Mouse (Mus musculus) stomach, embryonic 14.5 days (tissue): ENCODE results near the gene Tmub2. TPM values are rescaled to one million over a fixed set of nuclear protein-coding genes. Genes with fewer than 3 reads are reported as not detected.
"Not testable (repeated sequence)": the region's sequence is repeated elsewhere in the genome, so short reads cannot be mapped to it uniquely, and the experiment has no call there.

Source experiments
- ATAC-seq: fragments of 200-750 bp; cut with Nextera tagmentation; 2 replicates; pipeline ENCODE4 v1.8.0; 2017; ENCODE audit warnings: low read depth, moderate TSS enrichment; ENCODE audit not compliant: insufficient number of reproducible peaks, insufficient read depth, low FRiP score
- H3K27ac ChIP-seq: fragments of 300-500 bp; sonication (generic); 2 replicates; pipeline ENCODE4 v1.5.1; 2014; ENCODE audit warnings: mild to moderate bottlenecking, low read length, moderate library complexity, mixed read lengths
- H3K27me3 ChIP-seq: fragments of 300-500 bp; sonication (generic); 2 replicates; pipeline ENCODE4 v1.6.1; 2014; ENCODE audit warnings: low read length, control low read depth, mixed read lengths; ENCODE audit not compliant: control insufficient read depth, insufficient read depth
- H3K36me3 ChIP-seq: fragments of 300-500 bp; sonication (generic); 2 replicates; pipeline ENCODE4 v1.6.1; 2014; ENCODE audit warnings: mild to moderate bottlenecking, control low read depth, low read length, moderate library complexity, mixed read lengths; ENCODE audit not compliant: control insufficient read depth, insufficient read depth
- H3K4me1 ChIP-seq: fragments of 300-500 bp; sonication (generic); 2 replicates; pipeline ENCODE4 v1.6.1; 2014; ENCODE audit warnings: low read length, control low read depth, mixed read lengths; ENCODE audit not compliant: control insufficient read depth, insufficient read depth
- H3K4me2 ChIP-seq: fragments of 300-500 bp; sonication (generic); replicated peaks from 2 replicates; pipeline ENCODE4 v1.6.1; 2014; ENCODE audit warnings: low read depth, low read length, control low read depth
- H3K4me3 ChIP-seq: fragments of 300-500 bp; sonication (generic); 2 replicates; pipeline ENCODE4 v1.5.1; 2014; ENCODE audit warnings: low read depth, low read length, control low read depth
- H3K9ac ChIP-seq: fragments of 300-500 bp; sonication (generic); replicated peaks from 2 replicates; pipeline ENCODE4 v1.6.1; 2014; ENCODE audit warnings: low read depth, mild to moderate bottlenecking, control low read depth, low read length, moderate library complexity, mixed read lengths
- H3K9me3 ChIP-seq: fragments of 300-500 bp; sonication (generic); 2 replicates; pipeline ENCODE4 v1.6.1; 2016; ENCODE audit warnings: low read depth, low read length, control low read depth; ENCODE audit not compliant: control insufficient read depth
- WGBS: fragments of 180-500 bp; shearing (Covaris S2); extraction: QIAGEN DNeasy Blood & Tissue Kit; methylation state at CpG from one replicate; pipeline ENCODE4 v1.1.7; 2014; 5-methylcytosine and 5-hydroxymethylcytosine counted together
- polyA plus RNA-seq: library from polyadenylated mRNA; unstranded; fragments of >200 nt; fragmentation: Nextera tagmentation; extraction: Ambion mirVana; gene quantifications from 2 replicates; pipeline ENCODE4 v1.2.1, GENCODE M21; 2014

The Tmub2 gene
- polyA plus RNA-seq, 1 experiment from 2014 or later, result 53.0 TPM

DNA sequence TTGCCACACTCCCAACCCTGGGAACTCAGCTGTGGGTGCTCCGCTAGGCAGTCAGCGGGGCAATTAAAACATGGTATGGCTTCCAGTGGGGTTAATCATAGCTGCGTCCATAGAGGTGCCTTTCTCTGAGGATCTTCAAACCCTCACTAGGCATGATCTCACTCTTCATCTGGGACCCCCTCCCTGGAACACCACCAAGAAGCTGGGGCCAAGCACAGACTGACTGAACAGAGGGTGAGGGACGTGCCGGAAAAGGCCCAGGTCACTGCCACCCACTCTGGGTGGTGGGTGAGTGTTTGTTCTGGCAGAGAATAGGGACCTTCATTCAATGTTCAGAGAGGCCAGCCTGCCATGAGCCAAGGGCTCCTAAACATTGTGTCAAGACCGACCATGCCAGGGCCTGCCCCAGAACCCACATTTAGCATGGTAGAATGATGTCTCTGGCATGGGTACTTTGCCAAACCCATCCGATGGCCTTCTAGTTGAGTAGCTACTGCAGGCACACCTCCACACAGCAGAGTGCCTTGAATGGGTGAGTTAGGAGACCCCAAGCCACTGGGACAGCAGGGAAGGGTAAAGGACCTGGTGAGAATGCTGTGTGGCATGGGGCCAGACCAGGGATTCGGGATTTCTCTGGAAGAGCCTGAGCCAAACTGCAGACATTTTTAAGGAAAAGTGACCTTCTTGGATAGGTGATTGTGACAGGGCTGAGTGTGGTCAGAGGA, 17.9 kb upstream of the Tmub2 start:
- Histone ChIP-seq H3K9ac (no peak overlapping the region), H3K27me3 (no peaks in the 10 kb centered on the region), H3K27ac (no peak overlapping the region), H3K4me1 (no peaks in the 10 kb centered on the region; the same call in 1 of the 2 replicates), H3K4me2 (no peak overlapping the region), H3K36me3 (peaks cover 6% of the 10 kb centered on the region; the same call in 1 of the 2 replicates), H3K4me3 (no peak overlapping the region), H3K9me3 (no peaks in the 10 kb centered on the region)
- ATAC-seq, result no peak
- 89% methylated on average over 8 of the region's 8 CpGs for WGBS

DNA sequence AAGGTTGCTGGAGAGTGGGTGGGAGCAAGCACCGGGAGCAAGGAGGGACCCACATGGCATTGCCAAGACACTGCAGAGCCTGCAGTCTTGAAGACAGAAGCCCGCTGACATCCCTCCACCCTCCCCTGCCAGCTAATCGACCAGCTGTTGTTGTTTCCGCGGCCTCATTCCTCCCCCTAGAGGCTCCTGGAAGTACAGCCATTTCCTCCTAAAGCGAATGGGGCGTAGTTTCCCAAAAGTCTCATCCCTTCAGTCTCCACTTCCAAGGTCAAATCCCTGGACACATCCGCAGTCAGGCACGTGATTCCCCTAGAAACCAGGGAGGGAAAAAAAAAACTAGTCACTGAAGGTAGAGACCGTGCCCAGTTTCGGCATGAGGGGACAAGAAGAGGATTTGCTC, 17.3 kb upstream of the Tmub2 start:
- Histone ChIP-seq H3K4me1 (no peaks in the 10 kb centered on the region; the same call in 1 of the 2 replicates), H3K27me3 (no peaks in the 10 kb centered on the region), H3K9me3 (no peaks in the 10 kb centered on the region), H3K4me2 (no peak overlapping the region), H3K4me3 (no peak overlapping the region), H3K27ac (no peak overlapping the region), H3K36me3 (peaks cover 2% of the 10 kb centered on the region; the same call in 1 of the 2 replicates), H3K9ac (no peak overlapping the region)
- WGBS, result 6% methylated on average over 11 of the region's 11 CpGs
- peak; percentile 60; the same call in 1 of the 2 replicates for ATAC-seq

DNA sequence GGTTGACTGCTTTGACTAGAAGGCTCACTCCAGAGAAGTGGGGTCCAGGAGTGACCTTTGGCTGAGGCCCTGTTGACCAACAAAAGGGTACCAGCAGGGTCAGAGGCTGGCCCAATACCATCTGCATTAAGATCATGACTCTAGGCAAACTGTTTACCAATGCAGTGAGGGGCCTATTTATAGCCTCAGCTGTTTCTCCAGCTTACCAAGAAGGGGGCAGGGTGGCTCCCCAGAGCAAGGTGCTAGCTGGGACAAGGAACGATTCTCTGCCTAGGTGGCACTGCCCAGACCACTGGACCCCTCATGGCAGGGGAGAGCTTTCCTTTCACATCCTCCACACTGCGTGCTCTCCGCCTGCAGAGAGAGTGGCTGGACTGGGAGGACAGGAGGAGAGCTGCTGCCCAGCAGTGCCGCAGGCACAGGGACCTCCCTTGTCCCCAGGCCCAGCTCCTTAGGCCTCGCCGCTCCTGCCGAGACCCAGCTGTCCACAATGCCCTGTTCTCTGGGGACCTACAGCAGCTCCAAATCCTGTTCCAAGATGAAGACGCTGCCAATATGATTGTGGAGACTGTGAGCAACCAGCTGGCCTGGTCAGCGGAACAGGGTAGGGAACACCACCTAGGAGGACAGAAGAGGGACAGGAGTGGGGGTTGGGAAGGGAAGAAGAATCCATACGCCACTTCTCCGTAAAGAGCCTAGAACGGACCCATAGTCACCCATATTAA, 16.0 kb upstream of the Tmub2 start, which contains the start of gene Asb16:
Gene Asb16 (plus strand): TSS at position 224 of the 725 bp plus-strand sequence.
- no peak within 1 kb of the TSS for H3K4me3 ChIP-seq
- H3K27me3 ChIP-seq, result no peaks in the 10 kb centered on the region
- H3K36me3 ChIP-seq, result no peaks in the 10 kb centered on the region
- H3K4me1 ChIP-seq, result no peaks in the 10 kb centered on the region; the same call in 1 of the 2 replicates
- ATAC-seq, result no peak
- no peaks in the 10 kb centered on the region for H3K9me3 ChIP-seq
- 81% methylated on average over 12 of the region's 12 CpGs for WGBS
- H3K9ac ChIP-seq, result no peak within 1 kb of the TSS
- H3K27ac ChIP-seq, result no peak within 1 kb of the TSS
- no peak within 1 kb of the TSS for H3K4me2 ChIP-seq

DNA sequence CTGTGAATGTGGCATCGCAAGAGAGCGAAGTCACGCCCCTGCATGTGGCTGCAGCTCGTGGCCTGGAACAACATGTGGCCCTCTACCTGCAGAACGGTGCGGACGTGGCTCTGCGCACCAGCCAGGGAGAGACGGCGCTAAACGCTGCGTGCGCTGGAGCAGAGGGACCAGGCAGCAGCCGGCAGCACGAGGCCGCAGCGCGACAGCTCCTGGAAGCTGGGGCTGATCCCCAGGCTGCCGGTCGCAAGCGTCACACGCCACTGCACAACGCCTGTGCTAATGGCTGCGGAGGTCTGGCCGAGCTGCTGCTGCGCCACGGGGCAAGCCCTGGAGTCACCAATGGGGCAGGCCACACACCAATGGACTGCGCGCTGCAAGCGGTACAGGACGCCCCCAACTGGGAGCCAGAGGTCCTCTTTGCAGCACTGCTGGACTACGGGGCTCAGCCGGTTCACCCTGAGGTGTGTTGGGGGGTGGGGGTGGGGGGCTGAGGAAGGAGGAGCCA, 8.3 kb upstream of the Tmub2 start:
- no peaks in the 10 kb centered on the region for H3K27me3 ChIP-seq
- H3K4me2 ChIP-seq, result peak overlapping the region; percentile 76
- H3K9ac ChIP-seq, result peak overlapping the region; percentile 45
- H3K27ac ChIP-seq, result no peak overlapping the region
- H3K36me3 ChIP-seq, result no peaks in the 10 kb centered on the region
- H3K4me1 ChIP-seq, result no peaks in the 10 kb centered on the region
- H3K4me3 ChIP-seq, result peak overlapping the region; percentile 32
- H3K9me3 ChIP-seq, result no peaks in the 10 kb centered on the region
- 1% methylated on average over 33 of the region's 33 CpGs for WGBS
- peak; percentile 77 for ATAC-seq

DNA sequence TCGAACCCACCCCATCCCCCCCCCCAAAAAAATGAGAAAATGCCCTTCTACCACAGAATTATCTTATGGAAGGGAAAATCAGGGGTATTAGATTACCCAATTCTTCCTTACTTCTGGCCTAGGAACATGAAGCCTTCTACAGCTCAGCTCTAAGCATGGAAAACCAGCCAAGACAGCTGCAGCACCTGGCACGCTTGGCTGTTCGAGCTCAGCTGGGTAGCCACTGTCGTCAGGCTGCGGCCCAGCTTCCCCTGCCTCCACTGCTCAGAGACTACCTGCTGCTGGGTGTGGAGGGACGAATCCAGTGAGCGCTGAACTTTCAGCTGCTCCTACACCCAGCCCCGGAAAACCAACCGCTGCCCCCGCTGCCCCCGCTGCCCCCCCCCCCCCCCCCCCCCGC, 7.0 kb upstream of the Tmub2 start:
- Histone ChIP-seq H3K4me3 (no peak overlapping the region), H3K4me1 (no peaks in the 10 kb centered on the region), H3K27ac (no peak overlapping the region), H3K36me3 (no peaks in the 10 kb centered on the region), H3K9me3 (no peaks in the 10 kb centered on the region), H3K27me3 (no peaks in the 10 kb centered on the region), H3K4me2 (no peak overlapping the region), H3K9ac (no peak overlapping the region)
- no peak for ATAC-seq
- WGBS, result 65% methylated on average over 9 of the region's 12 CpGs

DNA sequence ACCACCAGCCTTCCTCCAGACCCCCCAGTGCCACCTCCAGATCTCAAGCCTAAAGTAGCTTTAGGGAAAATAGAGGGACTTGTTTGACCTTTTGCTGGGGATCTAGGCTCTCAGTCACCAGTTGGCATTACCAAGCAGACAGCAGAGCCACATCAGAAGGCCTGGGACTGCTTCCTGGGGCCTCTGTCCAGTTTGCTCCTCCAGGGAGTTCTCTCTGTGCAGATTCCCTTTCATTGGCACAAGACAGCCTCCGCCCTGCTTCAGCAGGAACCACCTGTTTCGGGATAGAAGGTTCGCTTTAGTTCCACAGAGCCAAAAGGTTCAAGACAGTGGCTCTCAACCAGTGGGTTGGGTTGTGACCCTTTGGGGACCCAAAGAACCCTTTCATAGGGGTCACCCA, 5.1 kb upstream of the Tmub2 start:
- Histone ChIP-seq H3K27ac (no peak overlapping the region), H3K9ac (no peak overlapping the region), H3K36me3 (no peaks in the 10 kb centered on the region), H3K4me3 (no peak overlapping the region), H3K9me3 (no peaks in the 10 kb centered on the region), H3K27me3 (no peaks in the 10 kb centered on the region), H3K4me1 (no peaks in the 10 kb centered on the region), H3K4me2 (no peak overlapping the region)
- no peak for ATAC-seq
- WGBS, result 92% methylated on average over 3 of the region's 3 CpGs

DNA sequence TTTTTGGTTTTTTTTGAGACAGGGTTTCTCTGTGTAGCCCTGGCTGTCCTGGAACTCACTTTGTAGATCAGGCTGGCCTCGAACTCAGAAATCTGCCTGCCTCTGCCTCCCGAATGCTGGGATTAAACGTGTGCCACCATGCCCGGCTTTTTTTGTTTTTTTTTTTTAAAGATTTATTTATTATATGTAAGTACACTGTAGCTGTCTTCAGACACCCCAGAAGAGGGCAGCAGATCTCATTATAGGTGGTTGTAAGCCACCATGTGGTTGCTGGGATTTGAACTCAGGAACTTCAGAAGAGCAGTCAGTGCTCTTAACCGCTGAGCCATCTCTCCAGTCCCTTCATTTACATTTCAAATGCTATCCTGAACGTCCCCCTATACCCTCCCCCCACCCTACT, 4.5 kb upstream of the Tmub2 start:
- WGBS, result 76% methylated on average over 6 of the region's 6 CpGs
- ATAC-seq, H3K9me3 ChIP-seq, H3K27me3 ChIP-seq, H3K9ac ChIP-seq, H3K27ac ChIP-seq, H3K4me3 ChIP-seq, H3K36me3 ChIP-seq, H3K4me2 ChIP-seq, H3K4me1 ChIP-seq: not testable (repeated sequence)

DNA sequence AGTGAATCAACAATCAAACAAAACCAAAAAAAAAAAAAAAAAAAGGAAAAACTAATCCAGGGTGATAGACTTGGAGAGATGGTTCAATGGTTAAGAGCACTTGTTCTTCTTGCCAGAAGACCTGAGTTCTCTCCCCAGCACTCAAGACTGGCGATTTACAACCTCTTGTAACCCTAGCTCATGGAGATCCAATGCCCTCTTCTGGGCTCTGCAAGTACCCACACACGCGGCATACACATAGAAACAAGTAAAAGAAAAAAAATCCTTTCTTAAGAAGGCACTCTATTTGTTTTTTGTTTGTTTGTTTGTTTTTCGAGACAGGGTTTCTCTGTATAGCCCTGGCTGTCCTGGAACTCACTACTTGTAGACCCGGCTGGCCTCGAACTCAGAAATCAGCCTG, 809 bp upstream of the Tmub2 start:
- no peak overlapping the region; the same call in 1 of the 2 replicates for H3K27ac ChIP-seq
- no peak overlapping the region for H3K9ac ChIP-seq
- no peaks in the 10 kb centered on the region for H3K9me3 ChIP-seq
- H3K4me1 ChIP-seq, result peaks cover 7% of the 10 kb centered on the region; the same call in 1 of the 2 replicates
- H3K4me3 ChIP-seq, result peak overlapping the region; percentile 59
- H3K36me3 ChIP-seq, result peaks cover 14% of the 10 kb centered on the region
- H3K27me3 ChIP-seq, result no peaks in the 10 kb centered on the region
- 88% methylated on average over 6 of the region's 6 CpGs for WGBS
- peak overlapping the region; percentile 32; the same call in 1 of the 2 replicates for H3K4me2 ChIP-seq
- ATAC-seq, result no peak
